Mouse (Mus musculus): ENCODE measurements around the gene Man1b1. TPM values are rescaled to one million over a fixed set of nuclear protein-coding genes. Genes with fewer than 3 reads are reported as not detected.

Gene Man1b1
- polyA plus RNA-seq, 2 experiments from 2014 or later = 21.7 to 32.4 TPM

Other genes starting within 250 kb of the Man1b1 start
- 1 to 10 TPM; 5.5 to 7.0 TPM for gene Noxa1, start 237.2 kb upstream of the Man1b1 start, polyA plus RNA-seq (2017; shearing (Covaris generic))
- under 1 TPM in 1 of 2 experiments, not detected in 1; 0.28 TPM for gene Nrarp, start 151.6 kb upstream of the Man1b1 start, polyA plus RNA-seq (2017; shearing (Covaris generic))
- 10 to 100 TPM; 60.5 to 94.3 TPM for gene Tor4a, start 135.5 kb upstream of the Man1b1 start, polyA plus RNA-seq (2017; shearing (Covaris generic))
- gene Nelfb, start 120.8 kb upstream of the Man1b1 start, polyA plus RNA-seq (2017; shearing (Covaris generic)) = 10 to 100 TPM; 48.2 to 55.8 TPM
- not detected for gene Stpg3, start 117.7 kb upstream of the Man1b1 start, polyA plus RNA-seq (2017; shearing (Covaris generic))
- gene Fam166a, start 113.6 kb upstream of the Man1b1 start, polyA plus RNA-seq (2017; shearing (Covaris generic)) = not detected
- gene Tubb4b, start 107.6 kb upstream of the Man1b1 start, polyA plus RNA-seq (2017; shearing (Covaris generic)) = 100 to 1,000 TPM in 1 of 2 experiments, 10 to 100 TPM in 1; 94.5 to 120 TPM
- not detected for gene Slc34a3, start 98.0 kb upstream of the Man1b1 start, polyA plus RNA-seq (2017; shearing (Covaris generic))
- not detected for gene Rnf224, start 95.6 kb upstream of the Man1b1 start, polyA plus RNA-seq (2017; shearing (Covaris generic))
- gene Rnf208, start 90.1 kb upstream of the Man1b1 start, polyA plus RNA-seq (2017; shearing (Covaris generic)) = under 1 TPM; 0.38 to 0.57 TPM
- gene Cysrt1, start 89.9 kb upstream of the Man1b1 start, polyA plus RNA-seq (2017; shearing (Covaris generic)) = not detected
- 1 to 10 TPM; 5.9 to 7.1 TPM for gene AL732309.1, start 85.5 kb upstream of the Man1b1 start, polyA plus RNA-seq (2017; shearing (Covaris generic))
- 10 to 100 TPM in 1 of 2 experiments, 1 to 10 TPM in 1; 9.5 to 10.4 TPM for gene Tmem203, start 76.9 kb upstream of the Man1b1 start, polyA plus RNA-seq (2017; shearing (Covaris generic))
- gene Tprn, start 69.7 kb upstream of the Man1b1 start, polyA plus RNA-seq (2017; shearing (Covaris generic)) = 1 to 10 TPM; 1.8 to 3.8 TPM
- 100 to 1,000 TPM; 124 to 131 TPM for gene Ssna1, start 59.9 kb upstream of the Man1b1 start, polyA plus RNA-seq (2017; shearing (Covaris generic))
- gene Anapc2, start 59.9 kb upstream of the Man1b1 start, polyA plus RNA-seq (2017; shearing (Covaris generic)) = 10 to 100 TPM; 34.8 to 54.1 TPM
- gene Tmem210, start 44.2 kb upstream of the Man1b1 start, polyA plus RNA-seq (2017; shearing (Covaris generic)) = not detected
- gene Lrrc26, start 42.4 kb upstream of the Man1b1 start, polyA plus RNA-seq (2017; shearing (Covaris generic)) = not detected
- not detected for gene Grin1, start 13.2 kb upstream of the Man1b1 start, polyA plus RNA-seq (2017; shearing (Covaris generic))
- gene Dpp7, start 24.0 kb downstream of the Man1b1 start, polyA plus RNA-seq (2017; shearing (Covaris generic)) = 10 to 100 TPM; 15.5 to 24.6 TPM
- gene Uap1l1, start 33.3 kb downstream of the Man1b1 start, polyA plus RNA-seq (2017; shearing (Covaris generic)) = 10 to 100 TPM; 18.0 to 18.8 TPM
- 1 to 10 TPM in 1 of 2 experiments, under 1 TPM in 1; 0.58 to 1.2 TPM for gene Sapcd2, start 40.0 kb downstream of the Man1b1 start, polyA plus RNA-seq (2017; shearing (Covaris generic))
- gene Entpd2, start 63.5 kb downstream of the Man1b1 start, polyA plus RNA-seq (2017; shearing (Covaris generic)) = not detected
- 1 to 10 TPM; 1.4 to 2.3 TPM for gene Npdc1, start 67.0 kb downstream of the Man1b1 start, polyA plus RNA-seq (2017; shearing (Covaris generic))
- gene Fut7, start 90.9 kb downstream of the Man1b1 start, polyA plus RNA-seq (2017; shearing (Covaris generic)) = 10 to 100 TPM in 1 of 2 experiments, 1 to 10 TPM in 1; 4.0 to 11.7 TPM
- 10 to 100 TPM; 31.9 to 45.3 TPM for gene Abca2, start 96.4 kb downstream of the Man1b1 start, polyA plus RNA-seq (2017; shearing (Covaris generic))
- 1 to 10 TPM; 1.2 to 2.2 TPM for gene Clic3, start 124.5 kb downstream of the Man1b1 start, polyA plus RNA-seq (2017; shearing (Covaris generic))
- 100 to 1,000 TPM in 1 of 2 experiments, 10 to 100 TPM in 1; 74.7 to 102 TPM for gene Paxx, start 128.8 kb downstream of the Man1b1 start, polyA plus RNA-seq (2017; shearing (Covaris generic))
- not detected for gene Ptgds, start 137.7 kb downstream of the Man1b1 start, polyA plus RNA-seq (2017; shearing (Covaris generic))
- not detected for gene Lcn12, start 161.6 kb downstream of the Man1b1 start, polyA plus RNA-seq (2017; shearing (Covaris generic))
- 100 to 1,000 TPM in 1 of 2 experiments, 10 to 100 TPM in 1; 60.7 to 143 TPM for gene Fbxw5, start 168.4 kb downstream of the Man1b1 start, polyA plus RNA-seq (2017; shearing (Covaris generic))
- gene C8g, start 169.4 kb downstream of the Man1b1 start, polyA plus RNA-seq (2017; shearing (Covaris generic)) = 1 to 10 TPM; 4.5 to 4.6 TPM
- gene Traf2, start 214.6 kb downstream of the Man1b1 start, polyA plus RNA-seq (2017; shearing (Covaris generic)) = 100 to 1,000 TPM in 1 of 2 experiments, 10 to 100 TPM in 1; 83.7 to 125 TPM
- gene Edf1, start 225.5 kb downstream of the Man1b1 start, polyA plus RNA-seq (2017; shearing (Covaris generic)) = 100 to 1,000 TPM; 257 to 281 TPM
- gene Mamdc4, start 242.5 kb downstream of the Man1b1 start, polyA plus RNA-seq (2017; shearing (Covaris generic)) = 1 to 10 TPM; 1.6 to 4.7 TPM
- 10 to 100 TPM; 53.9 to 66.8 TPM for gene Phpt1, start 242.9 kb downstream of the Man1b1 start, polyA plus RNA-seq (2017; shearing (Covaris generic))
- gene Ajm1, start 249.4 kb downstream of the Man1b1 start, polyA plus RNA-seq (2017; shearing (Covaris generic)) = not detected

Data from CD4-positive, CD25-positive, alpha-beta regulatory T cell, adult 4 months (primary cell).